Mouse (Mus musculus) naive thymus-derived CD4-positive, alpha-beta T cell, adult 2 months (primary cell): Measurements from ENCODE around the gene Rab22a.
"Not testable (repeated sequence)": the region's sequence is repeated elsewhere in the genome, so short reads cannot be mapped to it uniquely, and the experiment has no call there.

Experiments
- DNase-seq: peaks from one replicate; pipeline ENCODE4 v3.0.0-alpha.2; 2011; ENCODE audit warnings: low read depth

The Rab22a gene

DNA sequence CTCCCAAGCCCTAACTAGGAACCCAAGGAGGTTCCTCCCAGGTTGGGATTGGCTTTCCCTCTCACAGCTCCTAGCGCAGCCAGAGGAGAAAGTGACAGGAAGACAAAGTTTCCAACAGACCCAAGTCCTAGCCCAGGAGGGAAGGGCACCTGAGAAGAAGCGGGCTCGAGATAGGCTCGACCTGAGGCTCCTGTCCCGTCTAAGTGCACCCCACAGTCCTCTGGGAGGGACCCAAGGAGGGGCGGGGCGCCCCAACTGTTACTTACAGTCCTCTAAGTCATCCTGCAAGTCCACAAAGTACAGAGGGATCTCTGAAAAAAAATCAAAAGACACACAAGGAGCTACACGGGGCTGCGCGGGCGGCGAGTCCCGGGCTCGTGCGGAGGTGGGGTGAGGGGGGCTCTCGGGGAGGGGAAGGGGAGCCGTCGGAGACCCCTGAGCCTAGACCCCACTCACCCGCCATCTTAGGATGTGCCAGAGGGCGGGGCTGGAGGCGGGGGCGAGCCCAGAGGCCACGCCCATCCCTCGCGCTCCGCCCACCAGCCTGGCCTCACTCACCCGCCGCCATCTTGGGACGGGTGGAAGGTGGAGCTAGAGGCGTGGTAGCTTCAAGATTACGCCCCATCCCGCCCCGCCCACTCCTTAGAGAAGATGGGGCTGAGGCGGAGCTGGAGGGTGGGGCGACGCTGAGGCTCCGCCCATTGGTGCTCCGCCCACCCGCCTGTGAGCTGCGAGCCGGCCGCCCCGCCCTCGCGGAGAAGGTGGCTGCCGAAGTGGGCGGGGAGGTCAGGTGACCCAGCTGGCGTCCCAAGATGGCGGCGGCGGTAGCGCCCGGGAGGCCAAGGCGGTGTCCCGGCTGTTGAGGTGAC, at the start of gene Rab22a:
Gene Rab22a (plus strand): TSS at position 704 of the 869 bp plus-strand sequence.
- DNase-seq = peak; percentile 100

DNA sequence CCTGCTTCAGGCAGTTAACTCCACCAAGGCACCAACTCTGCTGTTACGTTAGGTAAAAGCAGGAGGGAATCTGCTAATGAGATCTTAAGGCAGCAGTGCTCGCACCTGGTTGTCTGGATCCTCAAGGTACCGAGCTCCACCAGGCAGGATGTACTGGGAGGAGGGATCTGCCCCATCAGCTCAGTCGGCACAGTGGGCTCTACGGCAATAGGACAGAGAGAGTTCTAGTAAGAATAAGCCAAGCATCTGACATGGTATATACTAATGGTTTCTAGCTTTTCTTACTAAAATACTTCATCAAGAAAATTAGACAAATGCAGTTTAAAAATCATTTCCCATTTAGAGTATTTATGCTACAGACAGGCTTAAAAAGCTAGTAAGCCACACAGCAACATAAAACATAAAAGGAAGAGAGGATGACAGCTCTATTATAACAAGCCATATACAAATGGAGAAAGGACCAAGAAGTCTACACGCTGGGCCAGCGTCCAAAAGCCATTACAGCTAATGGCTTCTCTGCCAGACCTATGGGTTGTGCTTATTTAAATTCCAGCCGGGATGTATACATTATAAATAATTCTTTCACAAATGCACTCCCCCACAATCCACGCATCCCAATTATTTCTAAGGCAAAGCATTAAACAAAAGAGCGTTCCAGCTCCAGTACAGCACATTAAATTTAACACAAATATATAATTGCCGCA, 44.0 kb upstream of the Rab22a start:
- DNase-seq = no peak

DNA sequence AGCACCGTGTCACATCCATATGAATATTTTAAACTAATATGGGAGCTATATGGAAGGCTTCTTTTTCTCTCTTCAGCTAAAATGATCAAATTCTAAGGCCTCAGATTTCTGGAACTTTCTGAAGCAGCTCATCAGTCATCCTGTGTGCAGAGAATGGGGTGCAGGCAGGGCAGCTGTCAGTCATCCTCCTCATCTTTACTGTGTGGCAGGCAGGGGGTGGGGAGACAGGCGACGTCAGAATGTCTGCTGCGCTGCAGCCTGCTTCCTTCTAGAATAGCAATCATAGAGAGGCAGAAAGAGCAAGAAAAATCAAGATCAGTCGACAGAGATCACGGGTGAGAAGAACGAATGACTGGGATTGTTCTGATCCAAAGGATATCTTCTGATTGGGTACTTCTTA, 43.4 kb upstream of the Rab22a start:
- DNase-seq = no peak

DNA sequence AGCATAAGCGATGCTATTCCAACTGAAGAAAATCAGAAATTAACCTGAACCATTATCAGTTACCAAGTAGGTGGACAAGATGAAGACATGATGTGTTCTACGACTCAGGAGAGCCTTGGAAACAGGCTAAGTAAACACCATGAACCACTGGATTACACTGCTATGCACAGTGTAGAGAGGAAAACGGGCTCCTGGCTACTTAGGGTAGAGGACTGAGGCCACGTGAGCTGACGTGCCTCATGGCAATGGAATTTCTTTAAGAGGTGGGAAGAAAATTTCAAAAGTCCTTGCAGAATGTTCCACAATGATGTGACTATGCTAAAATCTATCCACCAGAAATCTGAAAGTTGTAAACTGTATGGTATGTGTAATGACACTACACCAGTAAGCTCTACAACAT, 40.4 kb upstream of the Rab22a start:
- no peak for DNase-seq

DNA sequence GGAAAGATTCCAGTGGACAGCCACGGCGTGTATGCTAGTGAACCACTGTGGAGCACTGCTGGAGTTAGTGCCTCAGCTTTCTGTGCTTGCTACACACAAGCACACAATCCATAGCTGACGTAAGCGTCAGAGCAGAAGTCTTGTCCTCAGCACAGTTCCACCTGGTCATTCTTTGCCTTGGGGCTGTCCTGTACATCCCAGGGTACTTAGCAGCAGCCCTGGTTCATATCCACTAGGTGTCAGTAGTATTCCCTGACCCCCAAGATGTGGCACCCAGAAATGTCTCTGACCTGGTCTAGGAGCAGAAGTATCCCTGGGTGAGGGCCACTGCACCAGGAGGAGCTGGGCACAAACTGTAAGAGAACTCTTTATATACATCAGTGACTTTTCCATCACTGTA, 38.9 kb upstream of the Rab22a start:
- DNase-seq = no peak

DNA sequence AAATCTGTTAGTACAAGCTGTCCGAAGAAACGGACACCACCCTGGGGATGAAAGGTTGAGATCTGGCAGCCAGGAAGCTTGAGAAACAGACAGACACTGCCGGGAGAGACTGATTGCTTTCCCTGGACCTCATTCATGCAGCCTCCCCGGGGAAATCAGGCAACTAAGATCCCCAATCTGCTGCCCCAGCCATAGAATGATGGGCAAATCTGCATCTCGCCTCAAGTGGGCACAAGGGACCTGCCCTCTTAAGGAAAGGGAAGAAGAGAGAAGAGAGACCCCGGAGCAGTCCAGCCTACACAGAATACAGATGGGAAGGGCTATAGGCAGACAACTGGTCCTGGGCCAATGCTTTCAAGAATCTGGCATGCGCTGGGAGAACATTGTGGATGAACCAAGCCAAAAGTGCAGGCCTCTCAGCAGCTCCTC, 37.4 kb upstream of the Rab22a start:
- DNase-seq = no peak

DNA sequence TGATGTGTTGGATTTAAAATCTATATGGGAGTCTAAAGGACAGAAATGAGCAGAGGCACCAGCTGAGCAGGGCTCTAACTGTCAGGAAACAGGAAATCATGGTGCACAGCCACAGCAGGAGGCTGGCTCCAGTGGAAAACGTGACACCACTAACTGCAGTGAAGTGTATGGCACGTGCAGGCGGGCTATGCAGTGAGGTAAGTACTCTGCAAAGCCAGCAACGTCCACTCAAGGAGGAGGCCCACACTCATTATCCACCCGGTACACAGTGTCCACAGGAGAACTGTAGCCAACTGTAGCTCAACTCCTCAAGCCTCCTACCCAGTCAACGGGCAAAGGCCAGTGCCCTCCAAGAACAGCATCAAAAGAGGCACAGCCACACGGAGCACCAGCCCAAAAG, 34.9 kb upstream of the Rab22a start:
- no peak for DNase-seq

DNA sequence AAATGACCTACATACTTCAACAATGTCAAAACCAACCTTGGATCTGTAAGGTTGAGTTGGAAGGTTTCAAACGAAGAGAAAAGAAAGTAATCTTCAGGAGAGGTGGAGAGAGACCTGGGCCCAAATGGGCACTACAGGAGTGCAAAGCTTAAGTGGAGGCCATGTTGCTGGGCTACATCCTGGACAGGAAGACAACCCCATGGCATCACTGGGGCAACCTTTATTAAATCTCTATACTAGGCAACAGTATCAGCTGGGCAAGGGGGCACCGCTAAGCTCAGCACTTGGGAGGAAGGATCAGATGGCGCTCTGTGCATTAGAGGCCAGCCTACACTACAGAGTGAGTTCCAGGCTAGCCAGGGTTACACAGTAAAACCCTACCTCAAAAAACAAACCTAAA, 33.8 kb upstream of the Rab22a start:
- DNase-seq = no peak

DNA sequence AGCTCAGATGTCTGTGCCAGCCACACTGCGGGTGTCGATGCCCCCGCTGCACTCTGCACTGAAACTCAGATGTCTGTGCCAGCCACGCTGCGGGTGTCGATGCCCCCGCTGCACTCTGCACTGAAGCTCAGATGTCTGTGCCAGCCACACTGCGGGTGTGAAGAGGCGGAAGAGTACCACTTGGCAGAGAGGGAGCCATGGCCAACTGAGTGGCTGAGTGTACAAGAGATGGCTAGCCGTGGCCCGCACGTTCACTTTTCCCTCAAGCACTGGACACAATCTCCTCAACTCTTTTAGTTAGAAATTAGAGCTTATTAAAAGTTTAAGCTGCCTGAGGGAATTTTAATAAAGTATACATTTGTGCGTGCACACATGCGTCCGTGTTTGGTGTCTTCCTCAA, 25.5 kb upstream of the Rab22a start:
- not testable (repeated sequence) for DNase-seq

DNA sequence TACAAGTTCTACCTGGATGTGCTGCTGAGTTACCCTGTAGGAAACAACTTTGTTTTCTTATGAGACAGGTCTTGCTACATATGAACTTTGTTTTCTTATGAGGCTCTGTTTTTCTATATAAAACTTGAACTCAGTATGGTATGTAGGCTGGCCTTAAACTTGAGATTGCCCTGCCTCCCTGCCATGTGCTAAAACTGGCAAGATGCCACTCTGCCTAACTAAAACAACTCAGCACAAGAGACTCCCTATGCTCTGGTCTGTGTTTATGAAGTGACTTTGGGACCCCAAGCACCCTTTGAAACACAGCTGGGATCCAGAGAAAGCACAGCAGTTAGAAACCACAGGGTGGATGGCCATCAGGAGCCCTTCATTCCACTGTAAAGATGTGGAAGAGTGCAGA, 18.2 kb upstream of the Rab22a start:
- DNase-seq = no peak

DNA sequence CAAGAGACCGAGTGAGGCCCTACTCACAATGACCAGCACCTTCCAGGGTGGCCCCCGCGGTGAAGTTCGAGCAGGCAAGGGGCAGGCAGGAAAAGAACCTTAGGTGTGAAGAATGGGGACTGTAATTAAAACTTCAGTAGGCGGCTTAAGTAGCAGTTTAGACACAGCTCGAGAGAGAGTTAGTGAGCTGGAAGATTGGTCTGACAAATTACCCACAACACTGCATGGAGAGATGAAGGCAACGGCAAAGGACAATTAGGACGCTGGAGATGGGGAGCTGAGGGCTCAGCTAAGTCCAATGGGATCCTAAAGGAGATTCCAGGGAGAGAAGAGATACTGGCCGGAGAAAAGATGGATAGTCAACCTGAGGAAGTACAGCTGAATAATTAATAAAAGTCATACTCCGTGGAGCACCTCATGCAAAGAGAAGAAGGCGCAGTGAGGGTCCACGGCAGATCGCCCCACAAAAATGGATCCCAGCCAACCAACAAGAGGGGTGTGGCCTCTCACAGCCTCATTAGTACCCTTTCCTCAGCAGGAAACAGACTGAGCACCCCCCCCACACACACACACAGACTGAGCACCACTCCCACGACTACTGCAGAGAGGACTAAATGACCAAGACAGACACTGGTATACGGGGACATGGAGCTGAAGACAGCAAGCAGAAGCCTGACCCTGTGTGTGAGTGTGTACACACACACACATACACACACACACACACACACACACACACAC, 17.1 kb upstream of the Rab22a start:
- DNase-seq = no peak

DNA sequence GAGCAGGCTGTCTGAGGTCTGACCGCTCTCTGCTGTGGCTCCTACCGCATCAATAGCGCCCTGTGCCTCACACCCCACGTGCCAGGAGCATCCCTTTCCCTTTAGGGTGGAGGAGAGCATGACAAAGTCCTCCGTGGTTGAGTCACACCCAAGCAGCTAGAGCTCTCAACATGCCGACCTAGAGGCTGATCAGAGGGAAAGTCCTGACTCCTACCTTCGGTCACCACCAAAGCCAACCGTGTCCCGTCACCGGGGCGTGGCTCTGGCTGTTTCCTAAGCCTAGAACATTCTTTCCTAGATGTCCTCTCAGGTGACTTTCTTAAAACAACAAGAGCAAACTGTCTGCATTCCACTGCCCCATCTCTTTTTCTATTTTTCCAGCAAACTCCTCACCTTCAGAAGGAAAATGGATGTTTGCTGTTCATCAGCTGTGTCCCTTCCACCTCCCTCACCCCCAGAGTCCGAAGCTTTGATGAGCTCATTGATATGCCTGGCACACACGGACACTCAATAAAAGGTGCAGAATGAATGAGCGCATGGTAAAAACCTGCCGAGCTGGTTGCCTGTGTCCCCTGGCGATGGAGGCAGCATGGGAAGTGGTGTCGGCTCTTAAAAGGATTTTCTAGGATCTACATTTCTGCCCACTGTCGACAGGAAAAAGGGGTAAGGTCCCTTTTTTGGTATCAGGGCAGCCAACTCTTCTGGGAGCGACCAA, 12.2 kb upstream of the Rab22a start:
- DNase-seq = no peak

DNA sequence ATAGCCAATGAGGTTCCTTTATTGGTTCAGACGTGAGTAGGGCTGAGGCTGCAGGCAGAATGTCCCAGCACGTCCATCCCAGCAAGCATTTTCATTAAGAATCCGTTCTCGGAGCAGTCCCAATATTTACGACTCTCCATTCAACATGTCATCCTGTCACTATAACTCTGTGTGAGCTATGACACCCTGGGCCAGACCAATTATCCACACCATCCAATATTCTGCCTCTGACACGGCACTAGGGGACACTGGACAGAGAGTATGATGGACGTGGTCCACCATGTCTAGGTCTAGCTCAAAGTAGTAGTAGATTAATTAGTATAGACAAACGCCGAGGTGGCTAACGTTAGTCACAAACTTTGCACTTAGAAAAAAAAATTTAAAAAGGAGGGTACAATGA, 9.8 kb upstream of the Rab22a start:
- no peak for DNase-seq

DNA sequence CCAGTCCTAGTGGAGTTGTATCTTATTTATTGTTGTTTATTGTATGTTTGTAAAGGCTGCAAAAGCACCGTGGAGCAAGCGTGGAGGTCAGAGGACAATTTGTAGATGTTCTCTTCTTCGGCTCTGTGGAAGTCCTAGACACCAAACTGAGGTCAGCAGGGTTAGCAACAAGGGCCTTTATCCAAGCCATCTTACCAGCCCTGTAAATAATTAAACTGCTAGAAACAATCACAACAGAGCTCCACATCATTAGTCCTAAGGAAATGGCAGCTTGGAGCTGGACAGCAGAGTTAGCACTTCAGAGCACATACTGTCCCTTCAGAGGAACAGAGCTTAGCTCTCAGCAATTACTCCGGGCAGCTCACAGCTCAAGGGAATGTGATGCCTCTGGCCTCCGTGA, 6.0 kb upstream of the Rab22a start:
- DNase-seq = no peak

DNA sequence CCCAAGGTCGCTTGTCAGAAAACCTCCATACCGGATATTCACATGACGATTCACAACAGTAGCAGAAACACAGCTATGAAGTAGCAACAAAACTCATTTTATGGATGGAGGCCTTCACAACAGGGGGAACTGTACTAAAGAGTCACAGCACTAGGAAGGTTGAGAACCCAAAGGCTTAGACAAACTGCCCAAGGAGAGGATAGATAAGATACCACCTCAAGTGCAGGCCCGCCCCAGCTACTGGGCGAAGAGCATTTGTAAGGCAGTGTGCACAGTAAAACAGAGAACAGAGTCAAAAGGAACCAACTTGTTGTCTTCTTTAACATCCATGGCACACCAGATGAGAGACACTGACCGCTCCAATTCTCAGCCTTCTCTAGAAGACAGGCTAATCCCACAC, 1.8 kb upstream of the Rab22a start:
- DNase-seq = no peak

DNA sequence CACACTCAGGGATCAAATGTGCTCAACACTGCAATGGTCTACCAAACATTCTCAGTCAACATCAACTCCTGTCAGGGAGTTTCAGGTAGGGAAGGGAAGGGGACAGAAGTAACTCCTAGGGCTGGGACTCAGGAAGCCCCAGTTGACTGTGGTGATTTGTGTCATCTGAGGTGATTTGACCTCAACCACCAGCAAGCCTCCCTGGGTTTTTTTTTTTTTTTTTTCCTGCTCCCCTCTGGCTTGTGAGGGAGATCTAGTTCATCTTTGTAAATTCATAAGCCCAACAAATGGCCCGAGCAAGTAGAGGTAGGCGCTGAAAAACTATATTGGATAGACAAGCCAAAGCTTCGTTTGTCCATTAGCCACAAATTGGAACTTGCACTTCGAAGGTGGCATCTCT, 1.0 kb upstream of the Rab22a start:
- no peak for DNase-seq

DNA sequence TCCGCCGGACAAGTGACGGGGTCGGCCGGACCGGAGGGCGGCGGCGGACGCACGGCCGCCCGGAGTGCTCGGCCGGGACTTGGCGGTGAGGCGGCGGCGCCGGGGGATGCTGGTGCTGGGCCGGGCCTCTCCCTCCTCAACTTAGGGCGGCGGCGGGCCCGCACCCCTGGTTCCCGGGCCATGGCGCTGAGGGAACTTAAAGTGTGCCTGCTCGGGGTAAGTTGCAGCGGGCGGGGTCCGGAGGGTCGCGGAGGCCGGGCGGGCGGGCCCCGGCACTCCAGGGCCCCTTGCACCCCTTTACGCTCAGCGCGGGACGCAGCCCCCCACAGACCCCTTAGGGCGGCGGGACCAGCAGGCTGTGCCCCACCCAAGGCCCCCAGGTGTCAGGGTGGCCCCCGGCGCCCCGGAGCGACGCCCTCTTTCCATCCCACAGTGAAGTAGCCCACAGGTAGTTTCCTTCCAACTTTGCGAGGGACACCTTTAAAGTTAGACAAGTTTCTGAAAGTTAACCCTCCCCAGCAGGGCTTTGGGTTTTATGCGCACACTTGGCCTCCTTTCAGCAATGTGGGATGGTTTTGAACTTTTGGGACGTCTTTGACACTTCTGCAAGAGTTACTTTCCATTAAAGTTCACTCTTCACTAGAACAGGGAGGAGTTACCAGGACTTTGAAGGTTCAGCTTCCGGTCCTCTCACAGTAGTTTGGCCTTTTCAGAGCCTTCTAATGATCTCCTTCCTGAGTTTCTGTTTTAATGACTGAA, 545 bp downstream of the Rab22a start:
- DNase-seq = peak; percentile 61

DNA sequence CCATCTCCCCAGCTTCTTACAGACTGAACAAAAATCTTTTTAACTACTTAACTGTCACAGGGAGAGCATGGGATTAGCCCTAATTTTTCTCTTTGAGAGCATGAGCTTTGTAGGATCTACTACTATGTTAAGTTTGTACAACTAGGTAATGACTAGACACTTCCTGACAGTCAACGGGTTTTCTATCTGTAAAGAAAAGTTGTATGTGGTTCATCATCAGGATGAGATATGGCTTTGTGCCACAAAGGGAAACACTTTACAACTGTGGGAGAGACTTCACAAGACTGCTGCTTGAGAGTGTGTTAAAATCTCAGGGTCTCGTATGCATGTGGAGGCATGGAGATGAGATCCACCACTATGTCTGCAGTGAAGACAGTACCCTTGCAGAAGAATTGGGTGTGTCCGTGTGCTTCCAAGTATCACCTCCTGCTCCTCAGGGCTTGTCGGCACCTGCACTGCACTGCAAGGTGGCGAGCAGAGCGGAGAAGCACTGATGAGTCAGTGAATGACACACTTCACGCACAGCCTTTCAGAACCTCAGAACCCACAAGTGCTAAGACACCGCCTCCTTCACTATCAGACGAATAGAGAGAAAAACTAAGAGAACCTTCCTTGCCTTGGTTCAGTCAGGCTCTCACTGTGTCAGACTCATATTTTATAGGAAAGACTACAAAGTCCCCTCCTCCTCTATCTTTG, 2.8 kb downstream of the Rab22a start:
- no peak for DNase-seq

DNA sequence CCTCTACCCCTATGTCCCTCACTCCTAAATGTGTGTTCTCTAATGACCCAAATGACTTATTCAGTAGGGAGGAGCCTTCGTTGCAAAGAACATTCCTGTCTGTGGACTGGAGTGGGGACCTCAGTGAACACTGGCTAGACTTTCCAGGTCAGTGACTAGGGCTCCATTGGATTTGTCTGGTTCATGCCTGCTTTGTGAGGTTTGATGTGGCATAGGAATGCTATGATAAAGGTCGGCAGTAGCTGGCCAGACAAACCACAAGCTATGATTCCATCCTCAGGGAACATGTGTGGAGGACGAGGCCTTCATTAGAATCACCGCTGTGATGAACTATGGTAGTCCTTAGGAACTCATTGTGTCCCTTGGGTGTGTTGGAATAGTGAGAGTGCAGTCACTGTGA, 5.2 kb downstream of the Rab22a start:
- no peak for DNase-seq

DNA sequence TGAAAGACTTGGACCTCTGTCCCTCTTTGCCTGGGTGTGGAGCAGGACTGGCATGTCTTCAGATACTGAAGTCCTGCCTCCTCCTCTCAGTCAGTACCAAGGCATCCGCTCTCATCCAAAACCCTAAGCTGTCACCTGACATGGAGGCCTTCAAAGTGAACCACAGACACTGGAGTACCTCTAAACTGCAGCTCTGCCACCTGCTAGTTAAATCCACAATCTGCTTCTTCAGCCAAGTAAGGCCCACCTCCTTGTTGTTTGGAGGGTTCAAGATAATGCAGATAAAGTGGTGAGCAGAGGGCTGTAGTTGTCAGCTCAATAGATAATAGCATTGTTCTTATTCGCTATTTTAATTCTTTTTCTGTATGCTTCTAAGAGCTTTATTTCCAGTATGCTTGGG, 5.7 kb downstream of the Rab22a start:
- DNase-seq = no peak

DNA sequence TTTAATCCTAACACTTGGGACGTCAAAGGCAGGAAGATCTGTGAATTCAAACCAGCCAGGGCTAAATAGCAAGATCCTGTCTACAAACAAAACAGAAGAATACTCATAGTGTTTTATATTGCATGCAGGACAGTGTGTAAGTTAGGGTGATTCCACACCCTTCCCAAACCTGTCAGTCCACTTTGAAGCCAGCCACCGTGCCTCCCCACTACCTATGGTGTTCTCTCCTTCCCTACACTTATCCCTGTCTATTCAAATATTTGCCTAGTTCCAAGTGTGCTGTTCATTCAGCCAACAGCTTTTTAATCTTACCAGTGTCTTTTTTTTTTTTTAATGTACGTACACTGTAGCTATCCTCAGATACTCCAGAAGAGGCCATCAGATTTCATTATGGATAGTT, 7.3 kb downstream of the Rab22a start:
- DNase-seq = no peak
